Mouse (Mus musculus): ENCODE measurements at regions not wholly inside any gene's neighbourhood (a gene's known extent, or its start where the extent isn't known, plus 50 kb on each side); places are given as distances from the start of the nearest gene placed in this dataset.

DNA sequence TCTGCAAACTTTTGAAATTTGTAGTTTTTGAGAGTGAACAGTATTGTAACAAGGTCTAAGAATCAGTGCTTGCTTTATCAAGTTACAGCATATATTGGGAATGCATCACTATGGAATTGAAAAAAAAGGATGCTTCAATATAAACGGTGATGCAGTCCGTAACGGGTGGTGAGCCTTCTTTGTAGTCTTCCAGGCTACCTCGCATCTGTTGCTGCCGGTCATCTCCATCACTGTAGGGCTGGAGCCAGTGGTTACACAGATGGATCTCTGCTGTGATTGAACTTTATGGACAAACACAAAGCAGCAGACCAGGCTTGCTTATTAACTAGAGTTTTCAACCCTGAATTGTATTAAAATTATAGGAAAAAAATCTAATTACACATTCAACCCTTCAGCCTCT, 499.9 kb upstream of the Ptger4 start:
- no peaks in the 10 kb centered on the region for H3K27me3 ChIP-seq (replicated peaks)
- DNase-seq (ENCODE audit: extremely low read depth) = no peak
- no peaks in the 10 kb centered on the region for H3K36me3 ChIP-seq (replicated peaks in 1 of 2; ENCODE audit: control insufficient read depth in 1 of 2, insufficient read depth in 1 of 2, low read length in 1 of 2)
- H3K4me3 ChIP-seq (replicated peaks in 1 of 3; ENCODE audit: low read depth in 2 of 3, low read length in 2 of 3, poor library complexity in 1 of 3) = no peak overlapping the region
- TF ChIP-seq NELFE (IDR thresholded peaks at IDR 0.05; ENCODE audit: low read depth, low read length) (no peak), RAD21 (IDR thresholded peaks at IDR 0.05; ENCODE audit: low read depth, low read length) (no peak), ETS1 (conservative IDR thresholded peaks at IDR 0.05; ENCODE audit: low read depth, low read length) (no peak), ZKSCAN1 (IDR thresholded peaks at IDR 0.05; ENCODE audit: borderline replicate concordance, low read depth, low read length) (no peak), IRF4 (IDR thresholded peaks at IDR 0.05; ENCODE audit: low read depth, low read length) (no peak), TBP (conservative IDR thresholded peaks at IDR 0.05; ENCODE audit: low read depth, low read length) (no peak), JUN (IDR thresholded peaks at IDR 0.05; ENCODE audit: insufficient read depth, low read depth, low read length) (no peak), EP300 (IDR thresholded peaks at IDR 0.05; ENCODE audit: low read length) (no peak), SMC3 (IDR thresholded peaks at IDR 0.05; ENCODE audit: low read depth, low read length) (no peak), PAX5 (IDR thresholded peaks at IDR 0.05; ENCODE audit: low read length) (no peak), JUND (conservative IDR thresholded peaks at IDR 0.05; ENCODE audit: low read depth, low read length) (no peak), UBTF (IDR thresholded peaks at IDR 0.05; ENCODE audit: low read depth, low read length) (no peak), USF1 (IDR thresholded peaks at IDR 0.05; ENCODE audit: low read depth, low read length) (no peak), E2F4 (IDR thresholded peaks at IDR 0.05; ENCODE audit: insufficient replicate concordance, low read depth, low read length) (no peak), MAFK (IDR thresholded peaks at IDR 0.05; ENCODE audit: insufficient replicate concordance, low read length) (no peak), CHD2 (IDR thresholded peaks at IDR 0.05; ENCODE audit: low read length) (no peak), HCFC1 (IDR thresholded peaks at IDR 0.05; ENCODE audit: low read depth, low read length) (no peak)
- no peaks in the 10 kb centered on the region for H3K79me2 ChIP-seq (replicated peaks; ENCODE audit: control insufficient read depth, extremely low read depth, insufficient read depth, poor library complexity, severe bottlenecking)
- in situ Hi-C loops (cut with MboI; ENCODE audit: low pct_ligation_motif_present, low pct_unique_long_range_greater_than_20kb, low sequenced_read_pairs) (no loop called here), dilution Hi-C loops (cut with MboI; ENCODE audit: extremely low pct_ligation_motif_present, extremely low pct_unique_long_range_greater_than_20kb, low sequenced_read_pairs) (no loop called here)
- no peak overlapping the region for H3K27ac ChIP-seq (ENCODE audit: insufficient read depth, low read depth)
- no peaks in the 10 kb centered on the region for H3K4me1 ChIP-seq (ENCODE audit: control insufficient read depth in 1 of 2, insufficient read depth in 2 of 2)
- H3K4me2 ChIP-seq (ENCODE audit: insufficient read depth, low read depth, poor library complexity, severe bottlenecking) = no peak overlapping the region
- H3K9me3 ChIP-seq (replicated peaks; ENCODE audit: low read length) = no peaks in the 10 kb centered on the region
- no peak overlapping the region for H3K9ac ChIP-seq (ENCODE audit: insufficient read depth, low read depth)

DNA sequence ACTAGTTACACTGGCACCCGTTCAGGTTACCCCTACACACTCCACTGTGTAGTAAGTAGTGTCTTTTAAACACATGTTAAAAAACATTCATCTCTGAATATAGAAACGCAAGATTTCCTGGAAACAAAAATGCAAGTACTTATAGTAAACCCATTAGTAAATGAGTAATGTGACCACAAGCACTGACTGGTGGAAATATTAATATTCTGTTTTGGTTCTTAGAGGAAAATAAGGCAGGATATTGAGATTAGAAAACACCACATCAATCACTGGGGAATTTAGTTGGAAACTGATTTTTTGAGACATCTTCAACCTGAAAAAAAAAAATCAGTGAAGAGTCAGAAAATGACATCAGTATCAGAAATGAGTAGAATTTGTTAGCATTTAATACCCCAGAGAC, 514.7 kb upstream of the Ptger4 start:
- Histone ChIP-seq H3K4me2 (ENCODE audit: insufficient read depth, low read depth, poor library complexity, severe bottlenecking) (no peak overlapping the region), H3K27ac (ENCODE audit: insufficient read depth, low read depth) (no peak overlapping the region), H3K9ac (ENCODE audit: insufficient read depth, low read depth) (no peak overlapping the region), H3K4me3 (replicated peaks in 1 of 3; ENCODE audit: low read depth in 2 of 3, low read length in 2 of 3, poor library complexity in 1 of 3) (no peak overlapping the region), H3K36me3 (replicated peaks in 1 of 2; ENCODE audit: control insufficient read depth in 1 of 2, insufficient read depth in 1 of 2, low read length in 1 of 2) (no peaks in the 10 kb centered on the region), H3K4me1 (ENCODE audit: control insufficient read depth in 1 of 2, insufficient read depth in 2 of 2) (no peaks in the 10 kb centered on the region), H3K9me3 (replicated peaks; ENCODE audit: low read length) (no peaks in the 10 kb centered on the region), H3K79me2 (replicated peaks; ENCODE audit: control insufficient read depth, extremely low read depth, insufficient read depth, poor library complexity, severe bottlenecking) (no peaks in the 10 kb centered on the region), H3K27me3 (replicated peaks) (no peaks in the 10 kb centered on the region)
- in situ Hi-C loops (cut with MboI; ENCODE audit: low pct_ligation_motif_present, low pct_unique_long_range_greater_than_20kb, low sequenced_read_pairs) (no loop called here), dilution Hi-C loops (cut with MboI; ENCODE audit: extremely low pct_ligation_motif_present, extremely low pct_unique_long_range_greater_than_20kb, low sequenced_read_pairs) (no loop called here)
- no peak for TF ChIP-seq RAD21 (IDR thresholded peaks at IDR 0.05; ENCODE audit: low read depth, low read length)
- TF ChIP-seq EP300 (IDR thresholded peaks at IDR 0.05; ENCODE audit: low read length) = no peak
- no peak for TF ChIP-seq MEF2A (IDR thresholded peaks at IDR 0.05; ENCODE audit: borderline replicate concordance, low read depth, low read length)
- no peak for TF ChIP-seq RCOR1 (conservative IDR thresholded peaks at IDR 0.05; ENCODE audit: low read depth, low read length)
- DNase-seq (ENCODE audit: extremely low read depth) = no peak
